Mouse (Mus musculus) layer of hippocampus, adult 11-12 months (tissue): ENCODE measurements around the gene Chrna3.
A peak's percentile ranks its signal among the peaks of the same experiment; 100 is the strongest.

Source experiments
- DNase-seq: peaks from one replicate; pipeline ENCODE4 v3.0.0; 2022; ENCODE audit warnings: low spot score

Chrna3 gene

GRCm38 (mm10) chr9:55026275-55026663 lies at the start of gene Chrna3:
Chrna3 (minus strand) TSS chr9:55026562.
- DNase-seq = no peak

GRCm38 (mm10) chr9:55067965-55068265 lies 41.6 kb upstream of the Chrna3 start:
- no peak for DNase-seq

- no peak for DNase-seq
Observed at GRCm38 (mm10) chr9:55067260-55067964, 41.0 kb upstream of the Chrna3 start.

GRCm38 (mm10) chr9:55065241-55065640 lies 38.9 kb upstream of the Chrna3 start:
- DNase-seq = no peak

- DNase-seq = no peak
Observed at GRCm38 (mm10) chr9:55058067-55058466, 31.7 kb upstream of the Chrna3 start.

GRCm38 (mm10) chr9:55055386-55055930 lies 29.1 kb upstream of the Chrna3 start:
- no peak for DNase-seq

- no peak for DNase-seq
Observed at GRCm38 (mm10) chr9:55048211-55048880, 22.0 kb upstream of the Chrna3 start, which contains the start of gene Chrnb4. Chrnb4 (minus strand) TSS chr9:55048779.

GRCm38 (mm10) chr9:55046764-55047163 lies 20.4 kb upstream of the Chrna3 start:
- no peak for DNase-seq

- DNase-seq = no peak
Observed at GRCm38 (mm10) chr9:55045001-55045400, 18.6 kb upstream of the Chrna3 start.

- DNase-seq = no peak
Observed at GRCm38 (mm10) chr9:55043688-55044087, 17.3 kb upstream of the Chrna3 start.

GRCm38 (mm10) chr9:55041389-55041788 lies 15.0 kb upstream of the Chrna3 start:
- no peak for DNase-seq

GRCm38 (mm10) chr9:55039983-55040382 lies 13.6 kb upstream of the Chrna3 start:
- no peak for DNase-seq

GRCm38 (mm10) chr9:55038948-55039347 lies 12.6 kb upstream of the Chrna3 start:
- DNase-seq = no peak

- no peak for DNase-seq
Observed at GRCm38 (mm10) chr9:55031435-55032167, 5.2 kb upstream of the Chrna3 start.

- no peak for DNase-seq
Observed at GRCm38 (mm10) chr9:55025534-55026274, 658 bp downstream of the Chrna3 start.

- peak; percentile 83 for DNase-seq
Observed at GRCm38 (mm10) chr9:55023902-55024583, 2.3 kb downstream of the Chrna3 start.

- no peak for DNase-seq
Observed at GRCm38 (mm10) chr9:55023326-55023725, 3.0 kb downstream of the Chrna3 start.

GRCm38 (mm10) chr9:55016926-55017325 lies 9.4 kb downstream of the Chrna3 start:
- no peak for DNase-seq

- DNase-seq = no peak
Observed at GRCm38 (mm10) chr9:55010588-55011350, 15.6 kb downstream of the Chrna3 start.

GRCm38 (mm10) chr9:55009692-55010091 lies 16.7 kb downstream of the Chrna3 start:
- no peak for DNase-seq

GRCm38 (mm10) chr9:55003609-55004008 lies 22.8 kb downstream of the Chrna3 start:
- DNase-seq = no peak
